Mouse (Mus musculus): ENCODE data around the gene Golgb1. TPM values are rescaled to one million over a fixed set of nuclear protein-coding genes. Genes with fewer than 3 reads are reported as not detected.

Gene Golgb1
- polyA plus RNA-seq, 1 experiment, result 49.7 TPM

DNA sequence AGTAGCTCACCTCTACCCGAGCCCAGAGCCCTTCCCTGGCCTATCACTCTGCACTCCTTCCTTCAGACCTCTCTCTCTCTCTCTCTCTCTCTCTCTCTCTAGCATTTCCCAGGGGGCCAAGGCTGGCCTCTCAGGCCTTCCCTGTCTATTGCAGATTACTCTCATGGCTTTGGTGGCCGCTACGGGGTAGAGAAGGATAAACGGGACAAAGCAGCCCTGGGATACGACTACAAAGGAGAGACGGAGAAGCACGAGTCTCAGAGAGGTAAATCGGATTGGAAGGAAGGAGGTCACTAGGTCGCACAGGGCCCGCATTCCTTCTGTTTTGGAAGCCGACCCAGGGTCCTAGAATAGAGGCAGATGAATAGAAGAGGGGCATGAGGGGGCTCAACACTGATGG lies 80.2 kb downstream of the Golgb1 start:
- H3K4me1 ChIP-seq (ENCODE audit: control insufficient read depth, insufficient read depth, insufficient read length, low read length), result no peaks in the 10 kb centered on the region
- no peak overlapping the region for H3K27ac ChIP-seq (ENCODE audit: insufficient read depth, low read depth, low read length)
- no peaks in the 10 kb centered on the region for H3K36me3 ChIP-seq (ENCODE audit: control insufficient read depth, insufficient read depth, low read length)
- H3K4me3 ChIP-seq (ENCODE audit: low read depth, low read length), result no peak overlapping the region
- TF ChIP-seq POLR2A (IDR thresholded peaks at IDR 0.05; ENCODE audit: low read depth, low read length), result no peak
- no peak for TF ChIP-seq CTCF (IDR thresholded peaks at IDR 0.05; ENCODE audit: extremely low read depth, insufficient read length, insufficient replicate concordance, low read depth, low read length)
- WGBS, result 77% methylated on average over 11 of the region's 11 CpGs
- H3K27me3 ChIP-seq (ENCODE audit: control insufficient read depth, insufficient read depth, low read length), result no peaks in the 10 kb centered on the region

DNA sequence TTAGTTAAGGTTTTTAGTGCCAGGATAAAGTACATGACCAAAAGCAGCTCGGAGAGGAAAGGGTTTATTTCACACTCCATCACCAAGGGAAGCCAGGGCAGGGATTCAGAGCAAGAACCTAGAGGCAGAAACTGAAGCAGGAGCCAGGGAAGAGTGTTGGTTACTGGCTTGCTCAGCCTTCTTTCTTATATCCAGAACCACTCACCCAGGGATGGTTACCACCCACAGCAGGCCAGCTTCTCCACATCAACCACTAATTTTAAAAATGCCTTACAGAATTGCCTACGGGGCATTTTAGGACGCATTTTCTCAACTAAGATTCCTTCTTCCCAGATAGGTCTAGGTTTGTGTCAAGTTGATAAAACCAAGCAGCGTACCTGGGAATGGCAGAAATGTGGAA lies 88.5 kb downstream of the Golgb1 start:
- H3K27me3 ChIP-seq (ENCODE audit: control insufficient read depth, insufficient read depth, low read length), result no peaks in the 10 kb centered on the region
- 81% methylated on average over 4 of the region's 4 CpGs for WGBS
- H3K27ac ChIP-seq (ENCODE audit: insufficient read depth, low read depth, low read length), result no peak overlapping the region
- H3K4me1 ChIP-seq (ENCODE audit: control insufficient read depth, insufficient read depth, insufficient read length, low read length), result no peaks in the 10 kb centered on the region
- H3K4me3 ChIP-seq (ENCODE audit: low read depth, low read length), result no peak overlapping the region
- no peak for TF ChIP-seq POLR2A (IDR thresholded peaks at IDR 0.05; ENCODE audit: low read depth, low read length)
- TF ChIP-seq CTCF (IDR thresholded peaks at IDR 0.05; ENCODE audit: extremely low read depth, insufficient read length, insufficient replicate concordance, low read depth, low read length), result no peak
- no peaks in the 10 kb centered on the region for H3K36me3 ChIP-seq (ENCODE audit: control insufficient read depth, insufficient read depth, low read length)

DNA sequence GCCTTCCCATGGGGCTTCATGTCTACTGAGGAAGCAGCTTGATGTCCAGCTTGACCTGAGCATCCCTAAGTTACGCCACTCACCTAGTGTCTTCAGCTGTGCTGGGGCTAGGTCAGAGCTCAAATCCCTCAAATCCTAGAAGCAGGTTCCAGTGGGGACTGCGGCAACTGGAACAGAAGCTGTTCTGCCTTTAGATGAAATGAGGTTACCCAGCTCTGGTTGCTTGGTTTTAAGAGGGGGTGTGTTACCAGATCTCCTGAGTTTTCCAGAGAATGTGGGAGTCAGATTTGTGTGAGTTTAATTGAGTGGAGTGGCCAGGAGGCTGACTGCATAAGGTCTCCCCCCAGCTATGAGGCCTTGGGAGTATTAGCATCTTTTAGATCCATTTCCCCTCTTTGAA lies 104.2 kb downstream of the Golgb1 start:
- Histone ChIP-seq H3K4me3 (ENCODE audit: low read depth, low read length) (no peak overlapping the region), H3K36me3 (ENCODE audit: control insufficient read depth, insufficient read depth, low read length) (no peaks in the 10 kb centered on the region)
- WGBS, result 90% methylated on average over 2 of the region's 2 CpGs

More for the DNA sequence above, 104.2 kb downstream of the Golgb1 start:
- TF ChIP-seq CTCF (IDR thresholded peaks at IDR 0.05; ENCODE audit: extremely low read depth, insufficient read length, insufficient replicate concordance, low read depth, low read length) (no peak), POLR2A (IDR thresholded peaks at IDR 0.05; ENCODE audit: low read depth, low read length) (no peak)
- Histone ChIP-seq H3K4me1 (ENCODE audit: control insufficient read depth, insufficient read depth, insufficient read length, low read length) (no peaks in the 10 kb centered on the region), H3K27me3 (ENCODE audit: control insufficient read depth, insufficient read depth, low read length) (no peaks in the 10 kb centered on the region), H3K27ac (ENCODE audit: insufficient read depth, low read depth, low read length) (no peak overlapping the region)

Other genes starting within 250 kb of the Golgb1 start
- 0.46 and 0.79 TPM in 2 replicates for gene Cd86, start 209.1 kb upstream of the Golgb1 start, polyA plus RNA-seq (2012; rRNA removed)
- gene Ildr1, start 181.2 kb upstream of the Golgb1 start, polyA plus RNA-seq (2012; rRNA removed), result 2.3 and 3.3 TPM in 2 replicates
- 0.04 and 0.39 TPM in 2 replicates for gene Slc15a2, start 90.2 kb upstream of the Golgb1 start, polyA plus RNA-seq (2012; rRNA removed)
- gene Iqcb1, start 46.8 kb upstream of the Golgb1 start, polyA plus RNA-seq (2012; rRNA removed), result 0.03 and 0.23 TPM in 2 replicates
- 1.1 and 2.4 TPM in 2 replicates for gene Eaf2, start 137 bp upstream of the Golgb1 start, polyA plus RNA-seq (2012; rRNA removed)
- 4.7 and 9.0 TPM in 2 replicates for gene Hcls1, start 59.8 kb downstream of the Golgb1 start, polyA plus RNA-seq (2012; rRNA removed)
- gene Fbxo40, start 115.3 kb downstream of the Golgb1 start, polyA plus RNA-seq (2012; rRNA removed), result not detected in 2 replicates
- gene Polq, start 136.6 kb downstream of the Golgb1 start, polyA plus RNA-seq (2012; rRNA removed), result 0.09 and 0.13 TPM in 2 replicates

All from small intestine, adult 2 months (tissue).